Comparison of ENCODE assay signal across 32 mouse cellular contexts in the genomic region with DNA sequence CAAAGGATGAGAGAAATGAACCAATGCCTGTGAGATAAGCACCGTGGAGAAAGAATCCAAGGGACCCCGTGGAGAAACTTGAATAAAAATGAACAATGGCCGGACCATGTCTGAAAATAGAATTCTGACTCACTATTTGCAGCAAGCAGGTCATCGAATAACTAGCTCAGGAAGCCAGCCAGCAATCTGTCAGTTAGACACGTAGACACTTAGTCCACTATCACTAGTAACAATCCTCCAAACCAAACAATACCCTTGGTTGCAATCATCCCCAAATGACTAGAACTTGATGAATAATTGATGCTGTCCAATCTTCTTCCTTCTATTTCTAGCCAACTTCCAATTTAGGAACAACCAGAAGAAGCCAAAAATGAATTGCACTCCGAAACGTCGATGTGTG.
DNase-seq lines count a peak whose midpoint lies in the region; ATAC-seq and TF ChIP-seq lines count a peak whose summit lies in the region.
"Had no signal": no experiment of that assay in that cellular context is flagged by ENCODE, and none has a peak within 500 bp of the region (broad histone marks: within the 10 kb centered on the region; RNA-seq: fewer than 3 reads in every experiment).

No protein-coding gene starts in this region.

- no peak for ATAC-seq in forebrain, embryonic 14.5 days
- ATAC-seq in forebrain, postnatal 0 days: no peak; the same call in 1 of the 2 replicates
- ATAC-seq in heart, postnatal 0 days (ENCODE audit: insufficient read depth, low read depth): peak; percentile 53; the same call in 1 of the 2 replicates
- no peak for ATAC-seq in hindbrain, embryonic 13.5 days (ENCODE audit: low FRiP score)
- ATAC-seq: CD4-positive, CD25-positive, alpha-beta regulatory T cell, adult 4 months; forebrain, embryonic 13.5 days; inflammation-experienced regulatory T-cells, adult 6 months; midbrain, embryonic 16.5 days; Patski had no signal

- H3K9me3 ChIP-seq in forebrain, embryonic 14.5 days (replicated peaks; ENCODE audit: control insufficient read depth, low read length): no peaks in the 10 kb centered on the region
- no peaks in the 10 kb centered on the region for H3K9me3 ChIP-seq in forebrain, postnatal 0 days (ENCODE audit: low read length)
- H3K9me3 ChIP-seq in heart, postnatal 0 days (replicated peaks; ENCODE audit: control insufficient read depth, low read length): no peaks in the 10 kb centered on the region
- H3K9me3 ChIP-seq in hindbrain, embryonic 13.5 days: no peaks in the 10 kb centered on the region
- H3K9me3 ChIP-seq: embryonic facial prominence, embryonic 13.5 days; forebrain, embryonic 13.5 days; limb, embryonic 15.5 days; lung, embryonic 15.5 days; midbrain, embryonic 10.5 days had no signal

- no peak for TF ChIP-seq EP300 in heart, postnatal 0 days (IDR thresholded peaks at IDR 0.05; ENCODE audit: low read depth)

- 0 out of 2 replicates have a peak, but pooled peaks cover 3% of the 10 kb centered on the region for H3K27me3 ChIP-seq in forebrain, embryonic 14.5 days (replicated peaks; ENCODE audit: control insufficient read depth, insufficient read depth, low read length)
- no peaks in the 10 kb centered on the region for H3K27me3 ChIP-seq in forebrain, postnatal 0 days (ENCODE audit: insufficient read depth, low read length)
- no peaks in the 10 kb centered on the region for H3K27me3 ChIP-seq in heart, postnatal 0 days (ENCODE audit: control insufficient read depth, insufficient read depth, low read length)
- H3K27me3 ChIP-seq in hindbrain, embryonic 13.5 days: no peaks in the 10 kb centered on the region
- H3K27me3 ChIP-seq: limb, embryonic 15.5 days; lung, embryonic 15.5 days had no signal

- TF ChIP-seq CTCF in forebrain, postnatal 0 days (IDR thresholded peaks at IDR 0.05; ENCODE audit: low read depth): no peak
- no peak for TF ChIP-seq CTCF in embryonic fibroblast, embryonic 13.5 days (IDR thresholded peaks at IDR 0.05; ENCODE audit: borderline replicate concordance, insufficient read depth, low read length)
- no peak for TF ChIP-seq CTCF in heart, postnatal 0 days (IDR thresholded peaks at IDR 0.05; ENCODE audit: low read depth)

- no peak overlapping the region for H3K4me2 ChIP-seq in forebrain, embryonic 14.5 days (ENCODE audit: low read length)
- H3K4me2 ChIP-seq in forebrain, postnatal 0 days (ENCODE audit: low read depth): no peak overlapping the region
- peak overlapping the region; percentile 40 for H3K4me2 ChIP-seq in heart, postnatal 0 days (ENCODE audit: low read depth, low read length)
- no peak overlapping the region for H3K4me2 ChIP-seq in hindbrain, embryonic 13.5 days
- H3K4me2 ChIP-seq: embryonic facial prominence, embryonic 13.5 days; forebrain, embryonic 13.5 days; hindbrain, embryonic 14.5 days; limb, embryonic 15.5 days; lung, embryonic 15.5 days had no signal

- H3K4me1 ChIP-seq in forebrain, embryonic 14.5 days (ENCODE audit: control insufficient read depth, insufficient read depth, low read length): no peaks in the 10 kb centered on the region
- H3K4me1 ChIP-seq in forebrain, postnatal 0 days (ENCODE audit: insufficient read depth): no peaks in the 10 kb centered on the region
- H3K4me1 ChIP-seq in embryonic fibroblast, embryonic 13.5 days (ENCODE audit: control insufficient read depth, insufficient read depth, low read length): peaks cover 4% of the 10 kb centered on the region
- peaks cover 12% of the 10 kb centered on the region; the same call in 1 of the 2 replicates for H3K4me1 ChIP-seq in heart, postnatal 0 days (ENCODE audit: control insufficient read depth, insufficient read depth)
- H3K4me1 ChIP-seq in hindbrain, embryonic 13.5 days (replicated peaks): peaks cover 6% of the 10 kb centered on the region
- H3K4me1 ChIP-seq: limb, embryonic 15.5 days; lung, embryonic 15.5 days had no signal

- no peak overlapping the region for H3K4me3 ChIP-seq in forebrain, embryonic 14.5 days (ENCODE audit: low read depth, low read length)
- no peak overlapping the region for H3K4me3 ChIP-seq in forebrain, postnatal 0 days (ENCODE audit: low read depth, low read length)
- H3K4me3 ChIP-seq in embryonic fibroblast, embryonic 13.5 days (ENCODE audit: insufficient read depth, low read length): no peak overlapping the region
- H3K4me3 ChIP-seq in heart, postnatal 0 days (ENCODE audit: low read depth, low read length): no peak overlapping the region
- no peak overlapping the region for H3K4me3 ChIP-seq in hindbrain, embryonic 13.5 days
- H3K4me3 ChIP-seq: embryonic facial prominence, embryonic 13.5 days; forebrain, embryonic 13.5 days; left cerebral cortex, adult 2 months; limb, embryonic 15.5 days; lung, embryonic 15.5 days; midbrain, embryonic 10.5 days had no signal

- no peak for TF ChIP-seq POLR2A in embryonic fibroblast, embryonic 13.5 days (IDR thresholded peaks at IDR 0.05; ENCODE audit: low read depth, low read length)

- no peak overlapping the region for H3K9ac ChIP-seq in forebrain, embryonic 14.5 days (ENCODE audit: low read length)
- no peak overlapping the region for H3K9ac ChIP-seq in forebrain, postnatal 0 days
- H3K9ac ChIP-seq in heart, postnatal 0 days (replicated peaks; ENCODE audit: low read depth, low read length): no peak overlapping the region
- H3K9ac ChIP-seq in hindbrain, embryonic 13.5 days: no peak overlapping the region
- H3K9ac ChIP-seq: embryonic facial prominence, embryonic 13.5 days; forebrain, embryonic 13.5 days; hindbrain, embryonic 14.5 days; limb, embryonic 15.5 days; liver, embryonic 14.5 days; lung, embryonic 15.5 days had no signal

- no peaks in the 10 kb centered on the region for H3K36me3 ChIP-seq in forebrain, embryonic 14.5 days (ENCODE audit: control insufficient read depth, insufficient read depth, low read length)
- H3K36me3 ChIP-seq in forebrain, postnatal 0 days (ENCODE audit: insufficient read depth): no peaks in the 10 kb centered on the region
- no peaks in the 10 kb centered on the region for H3K36me3 ChIP-seq in heart, postnatal 0 days (replicated peaks; ENCODE audit: control insufficient read depth, insufficient read depth, low read length)
- H3K36me3 ChIP-seq in hindbrain, embryonic 13.5 days: no peaks in the 10 kb centered on the region
- H3K36me3 ChIP-seq: embryonic facial prominence, embryonic 13.5 days; limb, embryonic 15.5 days; lung, embryonic 15.5 days; midbrain, embryonic 10.5 days had no signal

- peak; percentile 19 for DNase-seq in forebrain, embryonic 14.5 days (ENCODE audit: low spot score)
- DNase-seq in forebrain, postnatal 0 days: no peak
- DNase-seq in 3T3-L1 (ENCODE audit: low read depth, low spot score): peak; percentile 78
- peak; percentile 54 for DNase-seq in heart, postnatal 0 days (ENCODE audit: low spot score)
- DNase-seq in spleen, adult 12 weeks (ENCODE audit: low spot score): no peak
- DNase-seq in left cerebral cortex, adult 11 months (ENCODE audit: low spot score): no peak
- DNase-seq: cerebellum, adult 18-20 months; cerebellum, postnatal 25 days; embryo, embryonic 11 days; gastrocnemius, postnatal 25 days; kidney, adult 18-20 months; layer of hippocampus, adult 9-11 months; left cerebral cortex, postnatal 4 days; right cerebral cortex, adult 18-20 months; thymus, adult 2 months; thymus, postnatal 4 days had no signal

- H3K27ac ChIP-seq in forebrain, embryonic 14.5 days (ENCODE audit: low read depth, low read length): no peak overlapping the region
- no peak overlapping the region for H3K27ac ChIP-seq in forebrain, postnatal 0 days (ENCODE audit: low read depth, low read length)
- peak overlapping the region; percentile 61 for H3K27ac ChIP-seq in embryonic fibroblast, embryonic 13.5 days (ENCODE audit: insufficient read depth, low read length)
- H3K27ac ChIP-seq in heart, postnatal 0 days (ENCODE audit: low read depth): 0 out of 2 replicates have a peak overlapping the region, but pooled peaks have one; percentile 46
- no peak overlapping the region for H3K27ac ChIP-seq in hindbrain, embryonic 13.5 days
- H3K27ac ChIP-seq: embryonic facial prominence, embryonic 13.5 days; forebrain, embryonic 13.5 days; hindbrain, embryonic 14.5 days; kidney, postnatal 0 days; left cerebral cortex, adult 2 months; limb, embryonic 15.5 days; liver, embryonic 14.5 days; lung, embryonic 15.5 days; midbrain, embryonic 10.5 days; stomach, postnatal 0 days had no signal

- 59% methylated on average over 8 of the region's 8 CpGs for WGBS in forebrain, embryonic 14.5 days
- 30% methylated on average over 8 of the region's 8 CpGs for WGBS in forebrain, postnatal 0 days
- 14% methylated on average over 8 of the region's 8 CpGs for WGBS in heart, postnatal 0 days
- 62% methylated on average over 8 of the region's 8 CpGs for WGBS in hindbrain, embryonic 13.5 days

Comparison
In these comparisons a context has a peak if more than half of its experiments do, and no peak if none do; other contexts are left out.
1. DNase-seq: peak in forebrain, embryonic 14.5 days (single experiment), 3T3-L1 (single experiment) and heart, postnatal 0 days (single experiment); none in forebrain, postnatal 0 days (single experiment), spleen, adult 12 weeks (single experiment) and left cerebral cortex, adult 11 months (single experiment).
2. H3K27ac ChIP-seq: peak in embryonic fibroblast, embryonic 13.5 days (single experiment) and heart, postnatal 0 days (single experiment); none in forebrain, embryonic 14.5 days (single experiment), forebrain, postnatal 0 days (single experiment) and hindbrain, embryonic 13.5 days (single experiment).